In genomic region chr4:83417160-83417819, GRCm38 (mm10) we compare ENCODE assay signal across 7 mouse cellular contexts. TPM values are rescaled to one million over a fixed set of nuclear protein-coding genes. Genes with fewer than 3 reads are reported as not detected.
DNase-seq lines count a peak whose midpoint lies in the region; ATAC-seq lines count a peak whose summit lies in the region.

TSS of gene Snapc3 (plus strand) at chr4:83417724.

- H3K4me2 ChIP-seq in intestine, embryonic 16.5 days (ENCODE audit: low read depth, low read length): peak within 1 kb of the TSS; percentile 81
- H3K4me2 ChIP-seq in midbrain, embryonic 11.5 days: peak within 1 kb of the TSS; percentile 53

- intact Hi-C loops in left cerebral cortex, postnatal 36 days (cut with DNase I): loop anchor here (5.0 kb wide), 1 partner anchor 110 kb away; the partner anchor contains the start of gene Ccdc171

- WGBS in intestine, embryonic 16.5 days: under 1% methylated on average over 41 of the region's 41 CpGs
- 2% methylated on average over 41 of the region's 41 CpGs for WGBS in midbrain, embryonic 11.5 days

- H3K27ac ChIP-seq in intestine, embryonic 16.5 days (ENCODE audit: low read length): peak within 1 kb of the TSS; percentile 87
- H3K27ac ChIP-seq in midbrain, embryonic 11.5 days (ENCODE audit: low read depth, low read length): peak within 1 kb of the TSS; percentile 70

- peak within 1 kb of the TSS; percentile 82 for H3K4me3 ChIP-seq in intestine, embryonic 16.5 days (ENCODE audit: low read length)
- H3K4me3 ChIP-seq in midbrain, embryonic 11.5 days (ENCODE audit: low read depth, low read length): peak within 1 kb of the TSS; percentile 95

- ATAC-seq in intestine, embryonic 16.5 days: peak; percentile 100
- peak; percentile 100 for ATAC-seq in midbrain, embryonic 11.5 days (ENCODE audit: low FRiP score)

- no peaks in the 10 kb centered on the region for H3K27me3 ChIP-seq in intestine, embryonic 16.5 days (replicated peaks; ENCODE audit: control insufficient read depth, insufficient read depth, low read length)
- no peaks in the 10 kb centered on the region for H3K27me3 ChIP-seq in midbrain, embryonic 11.5 days (ENCODE audit: control insufficient read depth, insufficient read depth, low read length)

- H3K36me3 ChIP-seq in intestine, embryonic 16.5 days (ENCODE audit: control insufficient read depth, insufficient read depth, low read length): no peaks in the 10 kb centered on the region
- H3K36me3 ChIP-seq in midbrain, embryonic 11.5 days (ENCODE audit: control insufficient read depth, insufficient read depth, low read length): no peaks in the 10 kb centered on the region

- H3K4me1 ChIP-seq in intestine, embryonic 16.5 days (ENCODE audit: control insufficient read depth, insufficient read depth, low read length): peaks cover 7% of the 10 kb centered on the region; the same call in 1 of the 2 replicates
- peaks cover 5% of the 10 kb centered on the region for H3K4me1 ChIP-seq in midbrain, embryonic 11.5 days (ENCODE audit: control insufficient read depth, insufficient read depth, low read length)

- peak; percentile 95 for DNase-seq in adrenal gland, adult 8-10 months
- peak; percentile 94 for DNase-seq in embryo, embryonic 9.5 days (ENCODE audit: extremely low spot score)
- peak; percentile 93 to 96 for DNase-seq in gastrocnemius, postnatal 4 days (ENCODE audit: low spot score in 2 of 2)
- peak; percentile 95 to 96 for DNase-seq in left cerebral cortex, postnatal 36 days (ENCODE audit: low spot score in 2 of 2)
- DNase-seq in midbrain, embryonic 11.5 days (ENCODE audit: low spot score, missing footprints): peak; percentile 99
- peak; percentile 89 for DNase-seq in skeletal muscle tissue, adult 2 months (ENCODE audit: low read depth, low spot score)

- peak within 1 kb of the TSS; percentile 87 for H3K9ac ChIP-seq in intestine, embryonic 16.5 days (ENCODE audit: low read depth, low read length)
- H3K9ac ChIP-seq in midbrain, embryonic 11.5 days (ENCODE audit: low read length): peak within 1 kb of the TSS; percentile 96

- no peaks in the 10 kb centered on the region for H3K9me3 ChIP-seq in intestine, embryonic 16.5 days (ENCODE audit: control insufficient read depth, low read length)
- no peaks in the 10 kb centered on the region; the same call in 1 of the 2 replicates for H3K9me3 ChIP-seq in midbrain, embryonic 11.5 days (ENCODE audit: control insufficient read depth, low read length)

RNA-seq across cellular contexts. Expression of gene Snapc3, which starts in this region (rescaled TPM):
- 10 to 100 TPM; 21.7 to 34.2 (median 25.3) TPM for total RNA-seq in adrenal gland, adult 8-10 months (2022)
- total RNA-seq in gastrocnemius, postnatal 4 days (2021): 10 to 100 TPM; 23.5 to 30.2 TPM
- polyA plus RNA-seq in intestine, embryonic 16.5 days (2015; fragmentation: Nextera tagmentation; extraction: Ambion mirVana): 24.6 and 27.2 TPM in 2 replicates
- 10 to 100 TPM; 30.9 to 43.3 TPM for total RNA-seq in left cerebral cortex, postnatal 36 days (2021)
- 75.2 and 83.0 TPM in 2 replicates for polyA plus RNA-seq in midbrain, embryonic 11.5 days (2014; fragmentation: Nextera tagmentation; extraction: Ambion mirVana)

Comparison
In these comparisons a context has a peak if more than half of its experiments do, and no peak if none do; other contexts are left out.
1. Peak in every context shown above with its lines: DNase-seq, ATAC-seq, H3K4me3 ChIP-seq and H3K27ac ChIP-seq.